22 mouse cellular contexts compared by ENCODE assay signal in genomic region chr10:69538236-69538635, GRCm38 (mm10).
A peak's percentile ranks its signal among the peaks of the same experiment; 100 is the strongest.
DNase-seq lines count a peak whose midpoint lies in the region; ATAC-seq and TF ChIP-seq lines count a peak whose summit lies in the region.
"Had no signal": no experiment of that assay in that cellular context is flagged by ENCODE, and none has a peak within 500 bp of the region (broad histone marks: within the 10 kb centered on the region; RNA-seq: fewer than 3 reads in every experiment).

No protein-coding gene starts in this region.

- H3K4me3 ChIP-seq in forebrain, postnatal 0 days (ENCODE audit: low read depth, low read length), result no peak overlapping the region
- no peak overlapping the region for H3K4me3 ChIP-seq in forebrain, embryonic 14.5 days (ENCODE audit: low read depth, low read length)
- H3K4me3 ChIP-seq in neural tube, embryonic 12.5 days, result no peak overlapping the region
- H3K4me3 ChIP-seq in midbrain, postnatal 0 days (ENCODE audit: low read depth, low read length), result no peak overlapping the region; the same call in 1 of the 2 replicates
- H3K4me3 ChIP-seq: heart, embryonic 12.5 days; left cerebral cortex, adult 2 months; limb, embryonic 15.5 days; megakaryocyte, embryonic 14.5 days had no signal

- H3K27me3 ChIP-seq in forebrain, postnatal 0 days (ENCODE audit: insufficient read depth, low read length), result no peaks in the 10 kb centered on the region
- no peaks in the 10 kb centered on the region for H3K27me3 ChIP-seq in forebrain, embryonic 14.5 days (replicated peaks; ENCODE audit: control insufficient read depth, insufficient read depth, low read length)
- H3K27me3 ChIP-seq in neural tube, embryonic 12.5 days (replicated peaks), result no peaks in the 10 kb centered on the region
- H3K27me3 ChIP-seq in midbrain, postnatal 0 days (ENCODE audit: insufficient read depth, low read length), result no peaks in the 10 kb centered on the region
- H3K27me3 ChIP-seq: heart, embryonic 12.5 days; limb, embryonic 15.5 days; megakaryocyte, embryonic 14.5 days had no signal

- H3K4me2 ChIP-seq in forebrain, postnatal 0 days (ENCODE audit: low read depth), result peak overlapping the region; percentile 59
- H3K4me2 ChIP-seq in forebrain, embryonic 14.5 days (ENCODE audit: low read length), result no peak overlapping the region; the same call in 1 of the 2 replicates
- H3K4me2 ChIP-seq in neural tube, embryonic 12.5 days (replicated peaks), result peak overlapping the region; percentile 56
- peak overlapping the region; percentile 62 for H3K4me2 ChIP-seq in midbrain, postnatal 0 days (ENCODE audit: low read depth, low read length, poor library complexity, severe bottlenecking)
- H3K4me2 ChIP-seq: heart, embryonic 12.5 days; limb, embryonic 15.5 days; lung, embryonic 14.5 days had no signal

- no peak for ATAC-seq in forebrain, postnatal 0 days
- no peak for ATAC-seq in forebrain, embryonic 14.5 days
- ATAC-seq in neural tube, embryonic 12.5 days (ENCODE audit: low FRiP score, low read depth), result no peak
- no peak for ATAC-seq in midbrain, postnatal 0 days (ENCODE audit: low FRiP score)
- ATAC-seq: CD4-positive, CD25-positive, alpha-beta regulatory T cell, adult 4 months; intestine, postnatal 0 days had no signal

- intact Hi-C loops in left cerebral cortex, postnatal 14 days (cut with DNase I), result loop anchor here (5.0 kb wide), 2 partner anchors 34 to 114 kb away; no protein-coding TSS in a partner anchor

- TF ChIP-seq CTCF in forebrain, postnatal 0 days (IDR thresholded peaks at IDR 0.05; ENCODE audit: low read depth), result no peak
- TF ChIP-seq CTCF in midbrain, postnatal 0 days (IDR thresholded peaks at IDR 0.05), result no peak

- DNase-seq in forebrain, postnatal 0 days, result no peak
- no peak for DNase-seq in forebrain, embryonic 14.5 days (ENCODE audit: low spot score)
- DNase-seq in neural tube, embryonic 10.5 days (ENCODE audit: extremely low spot score, low spot score), result no peak
- no peak for DNase-seq in midbrain, postnatal 0 days (ENCODE audit: low spot score)
- no peak for DNase-seq in right cerebral cortex, postnatal 36 days (ENCODE audit: low spot score in 2 of 2)
- no peak for DNase-seq in left cerebral cortex, postnatal 14 days (ENCODE audit: low spot score in 2 of 2)
- DNase-seq: adrenal gland, postnatal 25 days; cerebellum, adult 9-10 months; heart, postnatal 10 days; kidney, postnatal 4 days; layer of hippocampus, adult 9-11 months; left cerebral cortex, postnatal 4 days; lung, embryonic 14.5 days; spleen, adult 18-20 months had no signal

- 86% methylated on average over 2 of the region's 2 CpGs for WGBS in forebrain, postnatal 0 days
- WGBS in forebrain, embryonic 14.5 days, result 89% methylated on average over 2 of the region's 2 CpGs
- WGBS in neural tube, embryonic 12.5 days, result 93% methylated on average over 2 of the region's 2 CpGs
- 93% methylated on average over 2 of the region's 2 CpGs for WGBS in midbrain, postnatal 0 days

- H3K36me3 ChIP-seq in forebrain, postnatal 0 days (ENCODE audit: insufficient read depth), result no peaks in the 10 kb centered on the region
- no peaks in the 10 kb centered on the region for H3K36me3 ChIP-seq in forebrain, embryonic 14.5 days (ENCODE audit: control insufficient read depth, insufficient read depth, low read length)
- no peaks in the 10 kb centered on the region for H3K36me3 ChIP-seq in neural tube, embryonic 12.5 days
- no peaks in the 10 kb centered on the region for H3K36me3 ChIP-seq in midbrain, postnatal 0 days (ENCODE audit: insufficient read depth, low read length)
- H3K36me3 ChIP-seq: heart, embryonic 12.5 days; limb, embryonic 15.5 days had no signal

- H3K9me3 ChIP-seq in forebrain, postnatal 0 days (ENCODE audit: low read length), result no peaks in the 10 kb centered on the region
- no peaks in the 10 kb centered on the region for H3K9me3 ChIP-seq in forebrain, embryonic 14.5 days (replicated peaks; ENCODE audit: control insufficient read depth, low read length)
- no peaks in the 10 kb centered on the region for H3K9me3 ChIP-seq in neural tube, embryonic 12.5 days
- H3K9me3 ChIP-seq in midbrain, postnatal 0 days (ENCODE audit: low read length), result no peaks in the 10 kb centered on the region
- H3K9me3 ChIP-seq: heart, embryonic 12.5 days; limb, embryonic 15.5 days had no signal

- no peak overlapping the region for H3K9ac ChIP-seq in forebrain, postnatal 0 days
- H3K9ac ChIP-seq in forebrain, embryonic 14.5 days (ENCODE audit: low read length), result no peak overlapping the region
- H3K9ac ChIP-seq in neural tube, embryonic 12.5 days, result no peak overlapping the region
- H3K9ac ChIP-seq in midbrain, postnatal 0 days (replicated peaks; ENCODE audit: low read length, poor library complexity, severe bottlenecking), result no peak overlapping the region
- H3K9ac ChIP-seq: heart, embryonic 12.5 days; limb, embryonic 15.5 days; liver, embryonic 14.5 days; lung, embryonic 14.5 days had no signal

- H3K27ac ChIP-seq in forebrain, postnatal 0 days (ENCODE audit: low read depth, low read length), result no peak overlapping the region
- H3K27ac ChIP-seq in forebrain, embryonic 14.5 days (ENCODE audit: low read depth, low read length), result no peak overlapping the region
- no peak overlapping the region for H3K27ac ChIP-seq in neural tube, embryonic 12.5 days
- 0 out of 2 replicates have a peak overlapping the region, but pooled peaks have one; percentile 65 for H3K27ac ChIP-seq in midbrain, postnatal 0 days (ENCODE audit: low read depth, low read length)
- H3K27ac ChIP-seq: left cerebral cortex, adult 2 months; limb, embryonic 15.5 days; liver, embryonic 14.5 days had no signal

- H3K4me1 ChIP-seq in forebrain, postnatal 0 days (ENCODE audit: insufficient read depth), result peaks cover 12% of the 10 kb centered on the region
- peaks cover 3% of the 10 kb centered on the region; the same call in 1 of the 2 replicates for H3K4me1 ChIP-seq in forebrain, embryonic 14.5 days (ENCODE audit: control insufficient read depth, insufficient read depth, low read length)
- peaks cover 7% of the 10 kb centered on the region for H3K4me1 ChIP-seq in neural tube, embryonic 12.5 days
- H3K4me1 ChIP-seq in midbrain, postnatal 0 days (ENCODE audit: insufficient read depth, low read length), result peaks cover 6% of the 10 kb centered on the region; the same call in 1 of the 2 replicates
- H3K4me1 ChIP-seq: megakaryocyte, embryonic 14.5 days had no signal
